8 mouse cellular contexts compared by ENCODE assay signal in the genomic region with DNA sequence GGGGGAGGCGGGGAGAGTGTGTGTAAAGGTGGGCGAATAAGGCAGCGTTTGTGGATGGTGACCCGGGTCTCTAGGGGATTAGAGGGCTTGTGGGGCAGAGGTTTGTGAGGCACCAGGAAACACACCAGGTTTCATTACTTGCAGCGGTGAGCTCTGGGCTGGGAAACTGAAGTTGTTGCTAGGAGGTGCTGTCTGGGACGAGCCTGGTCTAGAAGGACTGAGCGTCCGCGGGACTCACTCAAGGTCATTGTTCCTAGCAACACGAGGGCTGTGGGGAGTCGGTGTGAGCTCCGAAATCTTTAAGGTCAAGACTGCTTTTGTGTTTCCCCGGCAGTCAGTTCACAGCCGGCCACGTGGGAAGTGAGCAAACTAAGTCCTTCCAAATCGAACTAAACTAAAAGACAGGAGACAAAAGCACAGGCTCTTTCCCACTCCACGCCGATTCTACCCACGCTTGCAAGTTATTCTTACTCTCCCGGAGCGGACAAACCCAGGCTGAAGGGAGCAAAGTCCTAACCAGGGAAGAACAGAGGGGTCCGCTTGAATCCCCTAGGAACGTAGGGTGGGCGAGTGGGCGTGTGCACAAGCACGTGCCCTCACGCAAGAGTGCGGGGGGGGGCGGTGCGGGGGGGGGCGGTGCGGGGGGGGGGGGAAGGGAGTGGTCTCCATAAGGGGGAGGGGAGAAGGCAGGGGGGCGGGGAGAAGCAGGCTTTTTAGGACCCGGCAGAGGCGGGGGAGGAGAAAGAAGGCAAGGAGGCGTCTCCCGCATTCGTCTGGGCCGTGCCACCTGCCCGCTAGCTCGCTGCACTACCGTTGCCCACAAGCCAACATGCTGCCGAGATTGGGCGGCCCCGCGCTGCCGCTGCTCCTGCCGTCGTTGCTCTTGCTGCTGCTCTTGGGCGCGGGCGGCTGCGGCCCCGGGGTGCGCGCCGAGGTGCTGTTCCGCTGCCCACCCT. TPM values are rescaled to one million over a fixed set of nuclear protein-coding genes. Genes with fewer than 3 reads are reported as not detected.
DNase-seq lines count a peak whose midpoint lies in the region; ATAC-seq and TF ChIP-seq lines count a peak whose summit lies in the region.

A gene (plus strand): TSS at position 753 of the 956 bp plus-strand sequence.

- H3K36me3 ChIP-seq in forebrain, postnatal 0 days (ENCODE audit: insufficient read depth): no peaks in the 10 kb centered on the region
- no peaks in the 10 kb centered on the region for H3K36me3 ChIP-seq in kidney, postnatal 0 days (ENCODE audit: insufficient read depth, low read length)
- H3K36me3 ChIP-seq in liver, embryonic 13.5 days: no peaks in the 10 kb centered on the region

- H3K4me2 ChIP-seq in forebrain, postnatal 0 days (ENCODE audit: low read depth): peak within 1 kb of the TSS; percentile 89
- peak within 1 kb of the TSS; percentile 94 for H3K4me2 ChIP-seq in kidney, postnatal 0 days (ENCODE audit: low read length)
- peak within 1 kb of the TSS; percentile 66 for H3K4me2 ChIP-seq in liver, embryonic 13.5 days

- no peaks in the 10 kb centered on the region for H3K27me3 ChIP-seq in forebrain, postnatal 0 days (ENCODE audit: insufficient read depth, low read length)
- H3K27me3 ChIP-seq in kidney, postnatal 0 days (ENCODE audit: insufficient read depth, low read length): no peaks in the 10 kb centered on the region
- H3K27me3 ChIP-seq in liver, embryonic 13.5 days: peaks cover 63% of the 10 kb centered on the region

- peak; percentile 34 for DNase-seq in gastrocnemius, postnatal 10 days
- DNase-seq in gastrocnemius, postnatal 36 days: no peak
- peak; percentile 47 for DNase-seq in adrenal gland, postnatal 25 days
- peak; percentile 84 for DNase-seq in forebrain, postnatal 0 days
- DNase-seq in kidney, postnatal 0 days (ENCODE audit: low spot score): peak; percentile 70
- no peak for DNase-seq in liver, embryonic 13.5 days
- DNase-seq in retina, embryonic 14.5 days (ENCODE audit: low spot score): peak; percentile 76
- DNase-seq in spleen, postnatal 10 days (ENCODE audit: low spot score in 2 of 2): no peak

- H3K4me3 ChIP-seq in forebrain, postnatal 0 days (ENCODE audit: low read depth, low read length): peak within 1 kb of the TSS; percentile 66
- H3K4me3 ChIP-seq in kidney, postnatal 0 days (replicated peaks; ENCODE audit: low read depth, low read length): peak within 1 kb of the TSS; percentile 46
- peak within 1 kb of the TSS; percentile 47 for H3K4me3 ChIP-seq in liver, embryonic 13.5 days (replicated peaks)

- TF ChIP-seq CTCF in forebrain, postnatal 0 days (IDR thresholded peaks at IDR 0.05; ENCODE audit: low read depth): no peak
- no peak for TF ChIP-seq CTCF in kidney, postnatal 0 days (IDR thresholded peaks at IDR 0.05; ENCODE audit: low read depth)

- no peaks in the 10 kb centered on the region for H3K9me3 ChIP-seq in forebrain, postnatal 0 days (ENCODE audit: low read length)
- no peaks in the 10 kb centered on the region for H3K9me3 ChIP-seq in kidney, postnatal 0 days (replicated peaks; ENCODE audit: low read length)
- no peaks in the 10 kb centered on the region for H3K9me3 ChIP-seq in liver, embryonic 13.5 days (replicated peaks)

- peak within 1 kb of the TSS; percentile 86 for H3K27ac ChIP-seq in forebrain, postnatal 0 days (ENCODE audit: low read depth, low read length)
- H3K27ac ChIP-seq in kidney, postnatal 0 days: no peak within 1 kb of the TSS
- no peak within 1 kb of the TSS for H3K27ac ChIP-seq in liver, embryonic 13.5 days

- 6% methylated on average over 49 of the region's 58 CpGs for WGBS in forebrain, postnatal 0 days
- 2% methylated on average over 43 of the region's 58 CpGs for WGBS in kidney, postnatal 0 days
- WGBS in liver, embryonic 13.5 days (ENCODE audit: insufficient replicate concordance): 3% methylated on average over 50 of the region's 58 CpGs

- intact Hi-C loops in gastrocnemius, postnatal 36 days (cut with DNase I): no loop called here

- 0 out of 2 replicates have a peak, but pooled peaks cover 5% of the 10 kb centered on the region for H3K4me1 ChIP-seq in forebrain, postnatal 0 days (ENCODE audit: insufficient read depth)
- H3K4me1 ChIP-seq in kidney, postnatal 0 days (replicated peaks; ENCODE audit: insufficient read depth, low read length): peaks cover 23% of the 10 kb centered on the region
- 0 out of 2 replicates have a peak, but pooled peaks cover 4% of the 10 kb centered on the region for H3K4me1 ChIP-seq in liver, embryonic 13.5 days (replicated peaks)

- peak; percentile 83 for ATAC-seq in forebrain, postnatal 0 days
- peak; percentile 69 for ATAC-seq in kidney, postnatal 0 days (replicated peaks; ENCODE audit: low FRiP score, low read depth)
- no peak for ATAC-seq in liver, embryonic 13.5 days (ENCODE audit: low read depth)

- H3K9ac ChIP-seq in forebrain, postnatal 0 days: peak within 1 kb of the TSS; percentile 78
- H3K9ac ChIP-seq in kidney, postnatal 0 days (ENCODE audit: low read depth, low read length): peak within 1 kb of the TSS; percentile 64
- H3K9ac ChIP-seq in liver, embryonic 13.5 days: no peak within 1 kb of the TSS; the same call in 1 of the 2 replicates

RNA-seq across cellular contexts. Expression of the gene that starts here (rescaled TPM):
- 1 to 10 TPM; 7.0 to 8.3 TPM for total RNA-seq in gastrocnemius, postnatal 10 days (2021)
- under 1 TPM; 0.38 to 0.64 TPM for total RNA-seq in gastrocnemius, postnatal 36 days (2021)
- total RNA-seq in adrenal gland, postnatal 25 days (2021): 2.6 and 5.9 TPM in 2 replicates
- 311 and 330 TPM in 2 replicates for total RNA-seq in forebrain, postnatal 0 days (2014; rRNA removed)
- 341 and 409 TPM in 2 replicates for polyA plus RNA-seq in forebrain, postnatal 0 days (2015; fragmentation: Nextera tagmentation; extraction: Ambion mirVana)
- 116 and 123 TPM in 2 replicates for polyA plus RNA-seq in kidney, postnatal 0 days (2015; fragmentation: Nextera tagmentation; extraction: Ambion mirVana)
- 5.2 TPM in 2 replicates for polyA plus RNA-seq in liver, embryonic 13.5 days (2015; fragmentation: Nextera tagmentation; extraction: Ambion mirVana)

Comparison
In these comparisons a context has a peak if more than half of its experiments do, and no peak if none do; other contexts are left out.
1. RNA of the gene that starts here (total RNA-seq): 311 to 330 TPM in forebrain, postnatal 0 days; 7.0 to 8.3 TPM in gastrocnemius, postnatal 10 days, 2.6 to 5.9 TPM in adrenal gland, postnatal 25 days and 0.38 to 0.64 TPM in gastrocnemius, postnatal 36 days; every median in the first group is over 10 times any median in the second.
2. RNA of the gene that starts here (polyA plus RNA-seq): 341 to 409 TPM in forebrain, postnatal 0 days and 116 to 123 TPM in kidney, postnatal 0 days; 5.2 TPM in liver, embryonic 13.5 days; every median in the first group is over 10 times any median in the second.
3. DNase-seq: peak in gastrocnemius, postnatal 10 days (single experiment), adrenal gland, postnatal 25 days (single experiment), forebrain, postnatal 0 days (single experiment), kidney, postnatal 0 days (single experiment) and retina, embryonic 14.5 days (single experiment); none in gastrocnemius, postnatal 36 days (0 of 2), liver, embryonic 13.5 days (single experiment) and spleen, postnatal 10 days (0 of 2).
4. Peak in every context shown above with its lines, with median percentiles within 50 percentile points of each other: H3K4me2 ChIP-seq and H3K4me3 ChIP-seq.